1 mouse cellular context compared by ENCODE assay signal in genomic region chr6:125088561-125089321, GRCm38 (mm10).
TF ChIP-seq lines count a peak whose summit lies in the region.

No protein-coding gene starts in this region.

TF ChIP-seq in C2C12, 6 proteins besides CTCF, POLR2A, EP300 and RAD21 (continued from another document):
- TF ChIP-seq MYOG (IDR thresholded peaks at IDR 0.05; ENCODE audit: control insufficient read depth, extremely low read depth, insufficient read length) (no peak), FOSL1 (IDR thresholded peaks at IDR 0.05; ENCODE audit: insufficient read depth, low read length, poor library complexity, severe bottlenecking) (no peak), MAX (IDR thresholded peaks at IDR 0.05) (no peak), CEBPB (IDR thresholded peaks at IDR 0.05; ENCODE audit: low read depth) (no peak), USF1 (IDR thresholded peaks at IDR 0.05; ENCODE audit: low read depth) (no peak)
